Mouse (Mus musculus) intestine, embryonic 15.5 days (tissue): Measurements from ENCODE around the gene Dnajc13. TPM values are rescaled to one million over a fixed set of nuclear protein-coding genes. Genes with fewer than 3 reads are reported as not detected.

Experiments used
- ATAC-seq: fragments of 200-750 bp; cut with Nextera tagmentation; 2 replicates; pipeline ENCODE4 v1.8.0; 2017; ENCODE audit warnings: moderate TSS enrichment, moderate library complexity
- H3K27ac ChIP-seq: fragments of 300-500 bp; sonication (generic); 2 replicates; pipeline ENCODE4 v1.5.1; 2015; ENCODE audit warnings: mild to moderate bottlenecking, inconsistent platforms
- H3K27me3 ChIP-seq: fragments of 300-500 bp; sonication (generic); replicated peaks from 2 replicates; pipeline ENCODE4 v1.6.1; 2015; ENCODE audit warnings: inconsistent platforms
- H3K36me3 ChIP-seq: fragments of 300-500 bp; sonication (generic); 2 replicates; pipeline ENCODE4 v1.6.1; 2015; ENCODE audit warnings: inconsistent platforms
- H3K4me1 ChIP-seq: fragments of 300-500 bp; sonication (generic); replicated peaks from 2 replicates; pipeline ENCODE4 v1.6.1; 2015; ENCODE audit warnings: inconsistent platforms
- H3K4me2 ChIP-seq: fragments of 300-500 bp; sonication (generic); replicated peaks from 2 replicates; pipeline ENCODE4 v1.6.1; 2015; ENCODE audit warnings: mild to moderate bottlenecking, inconsistent platforms
- H3K4me3 ChIP-seq: fragments of 300-500 bp; sonication (generic); replicated peaks from 2 replicates; pipeline ENCODE4 v1.5.1; 2015; ENCODE audit warnings: inconsistent platforms
- H3K9ac ChIP-seq: fragments of 300-500 bp; sonication (generic); 2 replicates; pipeline ENCODE4 v1.6.1; 2015; ENCODE audit warnings: inconsistent platforms
- H3K9me3 ChIP-seq: fragments of 300-500 bp; sonication (generic); 2 replicates; pipeline ENCODE4 v1.6.1; 2016; ENCODE audit warnings: inconsistent platforms
- WGBS: fragments of 180-500 bp; shearing (Covaris S2); methylation state at CpG from one replicate; pipeline ENCODE4 v1.1.7; 2015; 5-methylcytosine and 5-hydroxymethylcytosine counted together
- polyA plus RNA-seq: library from polyadenylated mRNA; unstranded; fragments of >200 nt; fragmentation: Nextera tagmentation; extraction: Ambion mirVana; gene quantifications from 2 replicates; pipeline ENCODE4 v1.2.1, GENCODE M21; 2015

The Dnajc13 gene
- polyA plus RNA-seq, 1 experiment from 2014 or later: 19.1 TPM

DNA sequence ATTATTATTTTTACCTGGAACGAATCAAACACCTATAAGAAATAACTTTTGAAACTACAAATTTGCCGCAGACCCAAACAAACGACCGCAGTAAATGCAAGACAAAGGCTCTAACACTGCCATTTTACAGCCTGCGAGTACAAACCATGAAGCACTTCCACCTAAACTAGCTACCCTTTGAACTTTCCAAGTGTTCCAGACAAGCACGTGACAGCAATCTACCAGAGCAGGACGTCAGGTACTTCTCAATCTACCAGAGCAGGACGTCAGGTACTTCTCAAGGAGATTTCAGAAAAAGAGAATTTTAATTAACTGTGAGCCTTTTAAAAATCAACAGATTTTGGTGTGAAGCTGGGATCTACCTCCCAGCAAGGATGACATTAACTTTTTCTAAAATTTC lies 11.6 kb downstream of the Dnajc13 start:
- Histone ChIP-seq H3K4me1 (peaks cover 19% of the 10 kb centered on the region), H3K27me3 (no peaks in the 10 kb centered on the region), H3K9ac (no peak overlapping the region), H3K27ac (no peak overlapping the region), H3K36me3 (no peaks in the 10 kb centered on the region), H3K9me3 (no peaks in the 10 kb centered on the region), H3K4me2 (no peak overlapping the region), H3K4me3 (no peak overlapping the region)
- WGBS: 59% methylated on average over 8 of the region's 8 CpGs
- peak; percentile 75 for ATAC-seq

DNA sequence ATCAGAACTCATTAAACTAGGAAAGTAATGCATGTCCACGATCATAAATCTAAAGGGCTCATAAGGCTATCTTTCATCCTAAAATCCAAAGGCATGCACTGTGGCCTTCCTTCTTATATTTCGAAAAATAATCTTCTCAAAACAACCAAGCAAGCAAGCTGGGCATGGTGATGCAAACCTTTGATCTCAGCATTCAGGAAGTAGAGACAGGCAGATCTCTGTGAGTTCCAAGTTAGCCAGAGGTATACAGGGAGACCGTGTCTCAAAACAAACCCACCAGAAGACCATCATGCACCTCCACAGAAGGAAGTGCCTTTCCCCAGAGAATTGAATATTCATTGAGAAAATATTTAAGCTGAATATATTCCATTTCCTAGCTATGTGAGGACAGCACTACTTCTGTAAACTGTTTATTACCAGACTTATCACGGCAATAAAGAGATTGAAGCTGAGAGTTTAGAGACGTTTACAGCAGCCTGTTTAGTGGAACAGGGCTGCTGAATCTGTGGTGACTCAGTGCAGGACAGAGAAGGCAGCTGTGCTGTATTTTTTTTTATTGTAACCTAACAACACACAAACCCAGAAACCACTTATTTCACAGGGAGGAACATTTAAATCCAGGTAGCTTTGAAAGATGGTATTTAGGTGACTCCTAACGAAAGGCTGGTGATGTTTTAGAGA lies 15.3 kb downstream of the Dnajc13 start:
- 0 out of 2 replicates have a peak overlapping the region, but pooled peaks have one; percentile 25 for H3K27ac ChIP-seq
- peaks cover 19% of the 10 kb centered on the region for H3K4me1 ChIP-seq
- no peak overlapping the region for H3K4me3 ChIP-seq
- no peaks in the 10 kb centered on the region for H3K27me3 ChIP-seq
- H3K36me3 ChIP-seq: no peaks in the 10 kb centered on the region
- 47% methylated on average over 6 of the region's 6 CpGs for WGBS
- no peak overlapping the region for H3K9ac ChIP-seq
- H3K4me2 ChIP-seq: no peak overlapping the region
- H3K9me3 ChIP-seq: no peaks in the 10 kb centered on the region
- peak; percentile 58; the same call in 1 of the 2 replicates for ATAC-seq

DNA sequence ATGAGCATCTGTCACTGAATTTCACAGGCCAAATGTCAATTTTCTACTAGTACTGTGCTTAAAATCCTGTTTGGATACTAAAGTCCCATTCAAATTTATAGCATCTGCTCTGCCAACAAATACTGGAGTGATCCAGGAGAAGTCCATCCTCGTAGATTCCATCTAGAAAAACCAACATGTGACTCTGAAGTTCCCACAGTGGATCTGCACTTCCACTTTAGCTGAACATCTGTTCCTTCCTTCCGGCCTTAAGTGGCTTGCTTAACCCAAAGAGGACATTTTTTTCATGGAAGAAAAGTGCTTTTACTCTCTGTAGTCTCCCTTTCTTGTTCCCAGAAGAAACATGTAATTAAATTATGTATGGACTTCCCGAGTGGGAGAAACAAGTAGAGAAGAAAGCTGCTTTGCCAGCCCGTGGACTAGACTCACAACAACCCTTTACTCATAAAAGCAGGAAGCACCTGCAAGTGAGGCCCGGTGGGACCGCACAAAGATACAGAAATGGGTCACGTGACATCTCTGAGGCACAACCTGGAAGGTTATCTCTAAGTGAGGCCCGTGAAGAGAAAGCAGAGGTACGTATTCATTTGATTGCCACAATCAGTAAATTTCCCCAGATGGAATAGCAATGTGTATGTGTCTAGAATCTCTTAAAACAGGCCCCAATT lies 18.8 kb downstream of the Dnajc13 start:
- Histone ChIP-seq H3K4me2 (no peak overlapping the region), H3K9ac (no peak overlapping the region), H3K27ac (peak overlapping the region; percentile 22; the same call in 1 of the 2 replicates), H3K9me3 (no peaks in the 10 kb centered on the region), H3K4me3 (no peak overlapping the region), H3K4me1 (peaks cover 17% of the 10 kb centered on the region), H3K36me3 (no peaks in the 10 kb centered on the region), H3K27me3 (no peaks in the 10 kb centered on the region)
- ATAC-seq: peak; percentile 62
- WGBS: 70% methylated on average over 9 of the region's 9 CpGs

DNA sequence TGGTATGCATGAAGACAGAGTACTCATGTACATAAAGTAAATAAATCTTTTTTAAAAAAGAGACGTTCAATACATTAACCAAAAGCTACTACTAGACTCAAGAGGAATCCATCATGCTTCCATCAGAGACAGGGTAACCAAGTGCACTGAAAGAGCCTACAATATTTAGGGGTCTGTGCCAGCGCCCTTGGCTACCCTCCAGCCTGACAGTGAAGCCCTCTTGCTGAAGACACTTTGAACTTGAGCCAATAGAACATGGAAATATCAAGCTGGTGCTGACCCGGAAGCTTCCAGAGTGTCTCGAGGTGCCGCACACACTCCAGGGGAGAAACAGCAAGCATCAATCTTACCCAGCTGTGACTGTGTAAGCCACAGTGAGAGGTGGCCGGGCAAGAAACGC lies 22.6 kb downstream of the Dnajc13 start:
- H3K27ac ChIP-seq: no peak overlapping the region
- H3K4me3 ChIP-seq: no peak overlapping the region
- H3K36me3 ChIP-seq: 0 out of 2 replicates have a peak, but pooled peaks cover 4% of the 10 kb centered on the region
- no peaks in the 10 kb centered on the region; the same call in 1 of the 2 replicates for H3K4me1 ChIP-seq
- H3K4me2 ChIP-seq: no peak overlapping the region
- no peaks in the 10 kb centered on the region for H3K9me3 ChIP-seq
- no peaks in the 10 kb centered on the region for H3K27me3 ChIP-seq
- H3K9ac ChIP-seq: no peak overlapping the region
- ATAC-seq: no peak
- 91% methylated on average over 7 of the region's 7 CpGs for WGBS

DNA sequence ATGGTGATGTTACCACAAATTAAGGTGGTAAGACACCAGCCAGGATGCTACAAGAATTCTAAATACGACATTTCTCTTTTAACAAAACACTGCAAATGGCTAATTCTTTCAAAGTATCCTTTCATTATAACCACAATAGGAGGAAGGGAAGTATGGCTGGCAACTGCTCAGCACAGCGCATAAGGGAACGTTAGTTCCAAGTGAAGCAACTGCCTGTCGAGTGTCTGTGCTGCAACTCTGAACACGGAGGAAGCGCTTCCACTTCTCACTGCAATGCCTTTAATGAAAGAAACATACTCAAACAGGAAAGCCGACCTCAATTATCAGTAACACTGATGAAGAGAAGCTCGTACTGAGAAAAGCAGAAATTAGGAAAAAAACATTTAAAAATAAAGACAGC lies 23.7 kb downstream of the Dnajc13 start:
- Histone ChIP-seq H3K9me3 (no peaks in the 10 kb centered on the region), H3K4me3 (no peak overlapping the region), H3K27ac (no peak overlapping the region), H3K4me2 (no peak overlapping the region), H3K4me1 (no peaks in the 10 kb centered on the region; the same call in 1 of the 2 replicates), H3K27me3 (no peaks in the 10 kb centered on the region), H3K9ac (no peak overlapping the region), H3K36me3 (0 out of 2 replicates have a peak, but pooled peaks cover 4% of the 10 kb centered on the region)
- WGBS: 88% methylated on average over 8 of the region's 8 CpGs
- ATAC-seq: no peak

DNA sequence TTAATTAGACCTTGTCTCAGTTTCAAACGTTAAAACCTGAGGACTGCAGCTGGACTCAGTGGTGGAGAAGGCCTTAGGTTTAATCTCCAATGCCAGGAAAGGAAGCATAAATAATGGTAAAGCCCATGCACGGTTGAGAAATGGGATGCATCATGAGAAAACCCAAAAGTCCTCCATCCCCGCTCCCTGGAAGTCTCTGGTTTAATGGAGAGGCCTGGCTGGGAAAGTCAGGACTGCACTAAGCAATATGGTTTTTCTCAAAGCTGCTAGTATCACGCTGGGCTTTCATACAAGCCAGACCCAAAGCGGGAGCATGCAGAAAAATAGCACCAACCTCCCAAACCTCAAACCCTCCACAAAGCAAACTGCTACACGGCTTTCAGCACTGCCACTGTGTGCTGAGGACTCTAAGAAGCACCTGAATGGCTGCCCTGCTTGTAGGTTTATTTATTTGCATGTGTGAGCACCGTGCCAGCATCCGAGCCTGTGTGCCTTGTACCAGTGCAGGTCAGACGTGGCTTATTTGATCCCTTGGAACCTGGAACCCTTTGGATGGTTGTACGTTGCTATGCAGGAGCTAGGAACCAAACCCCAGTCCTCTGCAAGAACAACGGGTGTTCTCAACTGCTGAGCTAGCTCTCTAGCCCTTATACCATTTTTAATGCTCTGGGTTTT lies 26.3 kb downstream of the Dnajc13 start:
- H3K9me3 ChIP-seq: no peaks in the 10 kb centered on the region
- no peak overlapping the region for H3K4me3 ChIP-seq
- no peak overlapping the region for H3K4me2 ChIP-seq
- H3K36me3 ChIP-seq: 0 out of 2 replicates have a peak, but pooled peaks cover 7% of the 10 kb centered on the region
- WGBS: 84% methylated on average over 11 of the region's 11 CpGs
- no peak overlapping the region for H3K9ac ChIP-seq
- no peaks in the 10 kb centered on the region for H3K4me1 ChIP-seq
- H3K27me3 ChIP-seq: no peaks in the 10 kb centered on the region
- no peak overlapping the region for H3K27ac ChIP-seq
- ATAC-seq: no peak

DNA sequence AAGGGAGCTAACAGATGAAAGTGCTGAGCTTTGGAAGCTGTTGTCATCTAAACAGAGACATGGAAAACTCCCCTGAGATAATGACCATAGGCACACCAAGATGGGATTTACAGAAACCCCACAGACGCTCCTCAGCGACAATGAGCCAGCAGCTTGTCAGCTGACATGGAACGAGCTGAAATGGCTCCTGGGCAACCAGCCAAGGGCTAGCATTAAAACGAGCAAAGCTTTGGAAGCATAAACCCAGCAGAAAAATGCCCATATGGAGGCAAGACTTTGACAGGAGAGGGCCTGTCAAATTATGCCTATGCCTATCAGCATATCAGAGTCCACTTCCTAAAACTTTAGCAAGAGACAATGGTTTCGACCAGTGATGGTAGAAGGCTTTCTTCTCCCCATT lies 27.0 kb downstream of the Dnajc13 start:
- Histone ChIP-seq H3K36me3 (0 out of 2 replicates have a peak, but pooled peaks cover 7% of the 10 kb centered on the region), H3K27ac (no peak overlapping the region), H3K9ac (no peak overlapping the region), H3K9me3 (no peaks in the 10 kb centered on the region), H3K4me3 (no peak overlapping the region), H3K4me2 (no peak overlapping the region), H3K4me1 (no peaks in the 10 kb centered on the region), H3K27me3 (no peaks in the 10 kb centered on the region)
- 67% methylated on average over 5 of the region's 5 CpGs for WGBS
- no peak for ATAC-seq

DNA sequence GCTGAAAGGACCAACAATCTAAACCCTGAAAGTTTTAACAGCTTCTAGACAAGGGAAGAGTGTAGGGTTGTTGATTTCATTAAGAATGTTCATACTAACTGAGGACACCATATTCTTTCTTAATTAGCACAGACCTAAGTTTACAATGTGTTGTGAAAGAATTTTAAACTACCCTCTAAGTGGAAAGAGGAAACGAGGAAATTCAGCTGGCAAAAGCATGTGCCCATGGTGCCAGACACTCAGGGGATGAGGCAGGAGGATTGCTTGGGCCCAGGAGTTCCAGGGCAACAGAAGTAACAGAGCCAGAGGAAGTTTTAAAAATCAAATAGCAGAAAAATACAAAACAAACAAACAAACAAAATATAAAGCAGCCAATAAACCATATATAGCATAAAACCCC lies 28.9 kb downstream of the Dnajc13 start:
- Histone ChIP-seq H3K27ac (no peak overlapping the region), H3K9ac (no peak overlapping the region), H3K4me1 (no peaks in the 10 kb centered on the region), H3K27me3 (no peaks in the 10 kb centered on the region), H3K9me3 (no peaks in the 10 kb centered on the region), H3K36me3 (peaks cover 15% of the 10 kb centered on the region; the same call in 1 of the 2 replicates), H3K4me2 (no peak overlapping the region), H3K4me3 (no peak overlapping the region)
- 79% methylated on average over 1 of the region's 1 CpGs for WGBS
- no peak for ATAC-seq

DNA sequence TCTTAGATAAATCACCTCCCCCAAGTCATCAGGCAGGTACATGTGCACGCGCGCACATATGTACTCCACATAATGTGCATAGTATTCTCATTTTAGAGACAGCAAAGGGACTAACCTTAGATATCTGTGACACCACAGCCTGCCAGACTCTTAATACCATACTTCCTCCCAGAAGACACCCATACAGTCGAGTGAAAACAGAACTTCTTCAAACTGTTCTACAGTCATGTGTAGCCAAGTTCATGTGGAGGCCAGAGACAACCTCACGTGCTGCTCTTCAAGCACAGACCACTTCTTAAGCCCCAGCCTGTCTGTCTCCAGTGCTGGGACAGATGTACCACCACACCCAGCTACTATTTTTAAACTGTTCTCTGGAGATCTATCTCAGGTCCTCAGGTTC lies 29.7 kb downstream of the Dnajc13 start:
- Histone ChIP-seq H3K9me3 (no peaks in the 10 kb centered on the region), H3K27ac (no peak overlapping the region), H3K4me1 (no peaks in the 10 kb centered on the region), H3K4me3 (no peak overlapping the region), H3K27me3 (no peaks in the 10 kb centered on the region), H3K36me3 (peaks cover 21% of the 10 kb centered on the region; the same call in 1 of the 2 replicates), H3K4me2 (no peak overlapping the region), H3K9ac (no peak overlapping the region)
- WGBS: 88% methylated on average over 5 of the region's 5 CpGs
- ATAC-seq: no peak

DNA sequence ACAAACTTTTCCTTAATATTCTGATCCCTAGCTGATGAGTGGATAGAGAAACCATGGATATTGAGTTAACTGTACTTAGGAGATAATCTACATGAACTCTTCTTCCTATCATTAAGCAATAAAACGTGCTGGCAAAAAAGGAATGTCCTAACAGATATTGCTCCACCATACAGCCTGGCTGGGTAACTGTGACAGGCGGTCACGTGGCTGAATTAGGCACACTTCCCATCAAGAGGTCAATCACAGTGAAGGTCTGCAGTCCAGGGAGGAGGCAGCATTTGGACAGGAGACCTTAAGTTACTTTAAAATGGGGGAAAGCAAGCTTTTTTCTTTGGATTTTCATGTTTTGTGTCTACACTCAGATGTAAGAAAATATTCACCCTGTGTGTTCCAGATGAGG lies 30.7 kb downstream of the Dnajc13 start:
- Histone ChIP-seq H3K27ac (no peak overlapping the region), H3K4me1 (no peaks in the 10 kb centered on the region), H3K4me2 (no peak overlapping the region), H3K36me3 (peaks cover 21% of the 10 kb centered on the region; the same call in 1 of the 2 replicates), H3K27me3 (no peaks in the 10 kb centered on the region), H3K4me3 (no peak overlapping the region), H3K9me3 (no peaks in the 10 kb centered on the region), H3K9ac (no peak overlapping the region)
- ATAC-seq: no peak
- WGBS: 85% methylated on average over 3 of the region's 3 CpGs

DNA sequence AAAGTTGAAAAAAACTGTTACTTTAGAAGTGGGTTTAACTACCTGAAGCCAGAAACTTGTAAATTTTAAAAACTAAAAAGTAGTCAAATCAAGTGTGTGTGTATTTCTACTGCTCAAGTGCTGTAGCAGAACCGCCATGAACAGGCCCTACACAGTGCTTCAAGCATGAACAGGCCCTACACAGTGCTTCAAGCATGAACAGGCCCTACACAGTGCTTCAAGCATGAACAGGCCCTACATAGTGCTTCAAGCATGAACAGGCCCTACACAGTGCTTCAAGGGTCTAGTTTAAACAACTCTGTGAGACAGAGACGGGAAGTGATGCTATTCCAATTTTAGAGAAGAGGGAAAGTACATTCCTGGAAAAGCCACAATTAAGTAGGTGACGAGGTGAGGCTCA lies 51.3 kb downstream of the Dnajc13 start:
- no peak overlapping the region for H3K27ac ChIP-seq
- ATAC-seq: no peak
- H3K9ac ChIP-seq: no peak overlapping the region
- H3K4me3 ChIP-seq: no peak overlapping the region
- H3K27me3 ChIP-seq: no peaks in the 10 kb centered on the region
- WGBS: 96% methylated on average over 3 of the region's 3 CpGs
- H3K9me3 ChIP-seq: no peaks in the 10 kb centered on the region
- H3K4me1 ChIP-seq: no peaks in the 10 kb centered on the region
- H3K36me3 ChIP-seq: 0 out of 2 replicates have a peak, but pooled peaks cover 18% of the 10 kb centered on the region
- no peak overlapping the region for H3K4me2 ChIP-seq

DNA sequence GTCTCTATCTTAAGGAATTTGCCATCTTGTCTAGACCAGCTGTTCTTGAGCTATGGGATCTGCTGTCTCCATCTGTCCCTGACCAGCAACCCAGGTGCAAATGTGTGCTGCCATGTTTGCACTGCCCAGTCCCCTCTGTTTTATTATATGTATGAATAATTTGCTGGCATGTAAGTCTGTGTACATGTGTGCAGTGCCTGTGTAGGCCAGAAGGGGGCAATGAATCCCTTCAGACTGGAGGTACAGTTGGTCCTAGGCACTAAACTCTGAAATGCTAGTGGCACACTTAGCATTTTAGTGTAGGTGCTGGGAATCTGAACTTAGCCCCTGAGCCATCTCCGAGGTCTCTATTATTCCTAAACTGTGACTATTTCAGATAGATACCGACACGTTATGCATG lies 58.9 kb downstream of the Dnajc13 start:
- no peak overlapping the region for H3K27ac ChIP-seq
- H3K27me3 ChIP-seq: no peaks in the 10 kb centered on the region
- no peaks in the 10 kb centered on the region for H3K9me3 ChIP-seq
- H3K4me2 ChIP-seq: no peak overlapping the region
- 94% methylated on average over 3 of the region's 3 CpGs for WGBS
- H3K9ac ChIP-seq: no peak overlapping the region
- H3K36me3 ChIP-seq: peaks cover 34% of the 10 kb centered on the region
- peak; percentile 56 for ATAC-seq
- H3K4me1 ChIP-seq: no peaks in the 10 kb centered on the region
- H3K4me3 ChIP-seq: no peak overlapping the region
